Mouse (Mus musculus): ENCODE results near the gene Pjvk. TPM values are rescaled to one million over a fixed set of nuclear protein-coding genes. Genes with fewer than 3 reads are reported as not detected.

The Pjvk gene
- polyA plus RNA-seq, 1 experiment: 0.55 TPM

GRCm38 (mm10) chr2:76687608-76688007 lies 39.3 kb downstream of the Pjvk start:
- DNase-seq (ENCODE audit: low read depth): no peak
- TF ChIP-seq CTCF (IDR thresholded peaks at IDR 0.05; ENCODE audit: borderline replicate concordance, extremely low read depth, insufficient read depth, insufficient read length) (no peak), POLR2A (IDR thresholded peaks at IDR 0.05; ENCODE audit: borderline replicate concordance, extremely low read depth, insufficient read depth, insufficient read length, poor library complexity, severe bottlenecking) (no peak)

GRCm38 (mm10) chr2:76688162-76688561 lies 39.9 kb downstream of the Pjvk start:
- TF ChIP-seq POLR2A (IDR thresholded peaks at IDR 0.05; ENCODE audit: borderline replicate concordance, extremely low read depth, insufficient read depth, insufficient read length, poor library complexity, severe bottlenecking): no peak
- TF ChIP-seq CTCF (IDR thresholded peaks at IDR 0.05; ENCODE audit: borderline replicate concordance, extremely low read depth, insufficient read depth, insufficient read length): no peak

GRCm38 (mm10) chr2:76690436-76691204 lies 42.3 kb downstream of the Pjvk start:
- DNase-seq (ENCODE audit: low read depth): no peak
- TF ChIP-seq CTCF (IDR thresholded peaks at IDR 0.05; ENCODE audit: borderline replicate concordance, extremely low read depth, insufficient read depth, insufficient read length): no peak
- no peak for TF ChIP-seq POLR2A (IDR thresholded peaks at IDR 0.05; ENCODE audit: borderline replicate concordance, extremely low read depth, insufficient read depth, insufficient read length, poor library complexity, severe bottlenecking)

More at GRCm38 (mm10) chr2:76688162-76688561, 39.9 kb downstream of the Pjvk start:
- no peak for DNase-seq (ENCODE audit: low read depth)

GRCm38 (mm10) chr2:76693765-76694164 lies 45.5 kb downstream of the Pjvk start:
- no peak for DNase-seq (ENCODE audit: low read depth)
- TF ChIP-seq CTCF (IDR thresholded peaks at IDR 0.05; ENCODE audit: borderline replicate concordance, extremely low read depth, insufficient read depth, insufficient read length): no peak
- TF ChIP-seq POLR2A (IDR thresholded peaks at IDR 0.05; ENCODE audit: borderline replicate concordance, extremely low read depth, insufficient read depth, insufficient read length, poor library complexity, severe bottlenecking): no peak

GRCm38 (mm10) chr2:76695290-76695689 lies 47.0 kb downstream of the Pjvk start:
- no peak for DNase-seq (ENCODE audit: low read depth)
- TF ChIP-seq CTCF (IDR thresholded peaks at IDR 0.05; ENCODE audit: borderline replicate concordance, extremely low read depth, insufficient read depth, insufficient read length): no peak
- TF ChIP-seq POLR2A (IDR thresholded peaks at IDR 0.05; ENCODE audit: borderline replicate concordance, extremely low read depth, insufficient read depth, insufficient read length, poor library complexity, severe bottlenecking): no peak

- TF ChIP-seq POLR2A (IDR thresholded peaks at IDR 0.05; ENCODE audit: borderline replicate concordance, extremely low read depth, insufficient read depth, insufficient read length, poor library complexity, severe bottlenecking) (no peak), CTCF (IDR thresholded peaks at IDR 0.05; ENCODE audit: borderline replicate concordance, extremely low read depth, insufficient read depth, insufficient read length) (no peak)
- DNase-seq (ENCODE audit: low read depth): no peak
These were observed 53.9 kb downstream of the Pjvk start for GRCm38 (mm10) chr2:76702188-76702587.

GRCm38 (mm10) chr2:76702751-76703150 lies 54.5 kb downstream of the Pjvk start:
- DNase-seq (ENCODE audit: low read depth): no peak
- TF ChIP-seq CTCF (IDR thresholded peaks at IDR 0.05; ENCODE audit: borderline replicate concordance, extremely low read depth, insufficient read depth, insufficient read length) (no peak), POLR2A (IDR thresholded peaks at IDR 0.05; ENCODE audit: borderline replicate concordance, extremely low read depth, insufficient read depth, insufficient read length, poor library complexity, severe bottlenecking) (no peak)

GRCm38 (mm10) chr2:76705655-76706054 lies 57.4 kb downstream of the Pjvk start:
- TF ChIP-seq POLR2A (IDR thresholded peaks at IDR 0.05; ENCODE audit: borderline replicate concordance, extremely low read depth, insufficient read depth, insufficient read length, poor library complexity, severe bottlenecking): no peak
- TF ChIP-seq CTCF (IDR thresholded peaks at IDR 0.05; ENCODE audit: borderline replicate concordance, extremely low read depth, insufficient read depth, insufficient read length): no peak
- no peak for DNase-seq (ENCODE audit: low read depth)

Other genes with a start within 250 kb of the Pjvk start
- 13.2 and 18.4 TPM in 2 replicates for gene Osbpl6, start 242.0 kb upstream of the Pjvk start, polyA plus RNA-seq (2012; rRNA removed)
- gene Prkra, start 461 bp upstream of the Pjvk start, polyA plus RNA-seq (2012; rRNA removed): 85.8 and 89.5 TPM in 2 replicates
- 7.4 and 9.6 TPM in 2 replicates for gene Fkbp7, start 24.6 kb downstream of the Pjvk start, polyA plus RNA-seq (2012; rRNA removed)
- 17.7 and 18.7 TPM in 2 replicates for gene Plekha3, start 26.8 kb downstream of the Pjvk start, polyA plus RNA-seq (2012; rRNA removed)